Mouse (Mus musculus) hindbrain, embryonic 15.5 days (tissue): ENCODE measurements around the gene Cct3. TPM values are rescaled to one million over a fixed set of nuclear protein-coding genes. Genes with fewer than 3 reads are reported as not detected.
"Not testable (repeated sequence)": the region's sequence is repeated elsewhere in the genome, so short reads cannot be mapped to it uniquely, and the experiment has no call there.

Source experiments
- ATAC-seq: fragments of 200-750 bp; cut with Nextera tagmentation; 2 replicates; pipeline ENCODE4 v1.8.0; 2017; ENCODE audit warnings: low read depth, moderate number of reproducible peaks, moderate TSS enrichment; ENCODE audit not compliant: low FRiP score
- H3K27ac ChIP-seq: fragments of 300-500 bp; sonication (generic); replicated peaks from 2 replicates; pipeline ENCODE4 v1.5.1; 2015; ENCODE audit warnings: mild to moderate bottlenecking, inconsistent platforms
- H3K27me3 ChIP-seq: fragments of 300-500 bp; sonication (generic); 2 replicates; pipeline ENCODE4 v1.6.1; 2015; ENCODE audit warnings: control low read depth, inconsistent platforms
- H3K36me3 ChIP-seq: fragments of 300-500 bp; sonication (generic); 2 replicates; pipeline ENCODE4 v1.6.1; 2015; ENCODE audit warnings: control low read depth, inconsistent platforms
- H3K4me1 ChIP-seq: fragments of 300-500 bp; sonication (generic); replicated peaks from 2 replicates; pipeline ENCODE4 v1.6.1; 2015; ENCODE audit warnings: control low read depth, inconsistent platforms
- H3K4me2 ChIP-seq: fragments of 300-500 bp; sonication (generic); 2 replicates; pipeline ENCODE4 v1.6.1; 2015; ENCODE audit warnings: moderate library complexity, mild to moderate bottlenecking, inconsistent platforms
- H3K4me3 ChIP-seq: fragments of 300-500 bp; sonication (generic); 2 replicates; pipeline ENCODE4 v1.5.1; 2015; ENCODE audit warnings: mild to moderate bottlenecking, inconsistent platforms
- H3K9ac ChIP-seq: fragments of 300-500 bp; sonication (generic); 2 replicates; pipeline ENCODE4 v1.6.1; 2015; ENCODE audit warnings: inconsistent platforms
- H3K9me3 ChIP-seq: fragments of 300-500 bp; sonication (generic); 2 replicates; pipeline ENCODE4 v1.6.1; 2016; ENCODE audit warnings: control low read depth, inconsistent platforms
- WGBS: fragments of 180-500 bp; shearing (Covaris S2); methylation state at CpG from one replicate; pipeline ENCODE4 v1.1.7; 2015; 5-methylcytosine and 5-hydroxymethylcytosine counted together
- polyA plus RNA-seq: library from polyadenylated mRNA; unstranded; fragments of >200 nt; fragmentation: Nextera tagmentation; extraction: Ambion mirVana; gene quantifications from 2 replicates; pipeline ENCODE4 v1.2.1, GENCODE M21; 2015

The Cct3 gene
- 446 and 451 TPM in 2 replicates for polyA plus RNA-seq

- WGBS = under 1% methylated on average over 44 of the region's 44 CpGs
- Histone ChIP-seq H3K9ac (peak within 1 kb of the TSS; percentile 85), H3K9me3 (no peaks in the 10 kb centered on the region), H3K36me3 (peaks cover 26% of the 10 kb centered on the region), H3K4me2 (peak within 1 kb of the TSS; percentile 78), H3K4me1 (peaks cover 26% of the 10 kb centered on the region), H3K4me3 (peak within 1 kb of the TSS; percentile 76), H3K27ac (peak within 1 kb of the TSS; percentile 94), H3K27me3 (no peaks in the 10 kb centered on the region)
- peak; percentile 99 for ATAC-seq
Measured at GRCm38 (mm10) chr3:88296561-88297318, at the start of gene Cct3, which contains the start of gene Tsacc. Gene Cct3 (plus strand): TSS chr3:88297116. Gene Tsacc (minus strand): TSS chr3:88296999.

DNA sequence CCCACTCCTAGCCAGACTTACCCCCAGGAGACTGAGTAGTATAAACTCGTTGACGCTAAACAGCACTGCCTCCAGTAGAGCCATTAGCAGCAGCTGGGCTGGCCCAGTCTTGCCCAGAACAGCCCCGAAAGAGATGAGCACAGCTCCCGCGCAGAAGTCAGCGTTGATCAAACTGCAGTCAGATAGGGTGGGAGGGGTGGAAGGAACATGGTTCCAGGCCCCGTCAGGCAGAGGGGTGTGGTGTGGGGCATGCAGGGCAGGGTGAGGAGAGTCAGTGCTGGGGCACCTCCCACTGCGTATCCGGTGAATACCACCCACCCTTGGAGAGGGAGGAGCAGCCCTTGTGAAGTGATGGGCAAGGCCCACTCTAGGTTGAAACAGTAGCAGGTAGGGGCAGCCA is 49.2 kb upstream of the Cct3 start:
- Histone ChIP-seq H3K27me3 (no peaks in the 10 kb centered on the region), H3K4me3 (no peak overlapping the region), H3K9ac (no peak overlapping the region), H3K9me3 (no peaks in the 10 kb centered on the region), H3K4me2 (no peak overlapping the region), H3K4me1 (peaks cover 13% of the 10 kb centered on the region), H3K36me3 (no peaks in the 10 kb centered on the region), H3K27ac (no peak overlapping the region)
- WGBS = 65% methylated on average over 9 of the region's 9 CpGs
- no peak for ATAC-seq

DNA sequence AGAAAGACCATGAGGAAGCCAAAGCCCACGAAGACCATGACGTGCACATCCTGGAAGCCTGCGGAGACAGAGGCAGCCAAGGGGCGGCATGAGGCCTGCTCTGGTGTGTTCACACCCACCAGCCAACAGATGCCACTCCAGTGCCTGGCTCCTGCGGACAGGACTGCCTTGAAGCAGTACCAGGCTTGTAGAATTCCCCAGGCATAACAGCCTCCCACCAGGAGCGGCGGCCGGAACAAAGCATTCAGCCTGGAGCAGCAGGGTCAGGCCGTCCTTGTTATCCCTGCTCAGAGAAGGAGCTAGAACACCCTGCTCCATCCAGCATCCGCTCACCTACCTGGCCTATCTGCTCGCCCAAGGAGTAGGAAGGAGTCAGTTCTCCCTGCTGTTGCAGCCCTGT is 48.5 kb upstream of the Cct3 start:
- no peaks in the 10 kb centered on the region for H3K9me3 ChIP-seq
- ATAC-seq = no peak
- H3K4me3 ChIP-seq = no peak overlapping the region
- H3K27ac ChIP-seq = no peak overlapping the region
- H3K27me3 ChIP-seq = peaks cover 4% of the 10 kb centered on the region
- H3K36me3 ChIP-seq = no peaks in the 10 kb centered on the region
- WGBS = 58% methylated on average over 11 of the region's 11 CpGs
- no peak overlapping the region for H3K9ac ChIP-seq
- H3K4me1 ChIP-seq = peaks cover 6% of the 10 kb centered on the region
- no peak overlapping the region for H3K4me2 ChIP-seq

DNA sequence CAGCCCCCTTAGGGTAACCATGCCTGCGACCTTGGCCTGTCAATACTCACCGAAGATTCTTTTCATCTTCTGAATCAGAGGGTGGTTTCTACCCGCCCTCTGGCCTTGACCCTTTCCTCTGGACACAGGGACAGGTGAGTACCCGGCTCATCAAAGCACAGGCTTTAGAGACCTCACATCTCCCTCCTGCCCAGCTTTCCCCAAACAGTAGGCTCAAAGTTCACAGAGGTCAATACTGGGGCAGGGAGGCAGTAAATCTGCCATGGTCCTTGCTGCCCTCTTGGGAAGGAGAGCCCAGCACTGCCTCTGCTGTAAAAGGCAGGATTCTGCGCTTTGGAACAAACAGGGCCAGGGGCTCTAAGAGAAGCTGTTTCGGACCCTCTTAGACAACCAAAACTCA is 44.2 kb upstream of the Cct3 start:
- H3K36me3 ChIP-seq = no peaks in the 10 kb centered on the region
- WGBS = 62% methylated on average over 6 of the region's 6 CpGs
- ATAC-seq = no peak
- no peak overlapping the region for H3K27ac ChIP-seq
- H3K4me3 ChIP-seq = no peak overlapping the region
- no peaks in the 10 kb centered on the region for H3K9me3 ChIP-seq
- no peak overlapping the region for H3K4me2 ChIP-seq
- H3K9ac ChIP-seq = no peak overlapping the region
- peaks cover 6% of the 10 kb centered on the region for H3K4me1 ChIP-seq
- H3K27me3 ChIP-seq = peaks cover 25% of the 10 kb centered on the region

GRCm38 (mm10) chr3:88254268-88254926 is 42.5 kb upstream of the Cct3 start, which contains the start of gene Rhbg:
Gene Rhbg (minus strand): TSS chr3:88254709.
- Histone ChIP-seq H3K9ac (peak within 1 kb of the TSS; percentile 28), H3K27ac (no peak within 1 kb of the TSS), H3K9me3 (no peaks in the 10 kb centered on the region), H3K4me1 (peaks cover 6% of the 10 kb centered on the region), H3K27me3 (peaks cover 25% of the 10 kb centered on the region), H3K4me2 (peak within 1 kb of the TSS; percentile 66), H3K36me3 (no peaks in the 10 kb centered on the region), H3K4me3 (peak within 1 kb of the TSS; percentile 30)
- WGBS = 2% methylated on average over 34 of the region's 34 CpGs
- peak; percentile 19; the same call in 1 of the 2 replicates for ATAC-seq

DNA sequence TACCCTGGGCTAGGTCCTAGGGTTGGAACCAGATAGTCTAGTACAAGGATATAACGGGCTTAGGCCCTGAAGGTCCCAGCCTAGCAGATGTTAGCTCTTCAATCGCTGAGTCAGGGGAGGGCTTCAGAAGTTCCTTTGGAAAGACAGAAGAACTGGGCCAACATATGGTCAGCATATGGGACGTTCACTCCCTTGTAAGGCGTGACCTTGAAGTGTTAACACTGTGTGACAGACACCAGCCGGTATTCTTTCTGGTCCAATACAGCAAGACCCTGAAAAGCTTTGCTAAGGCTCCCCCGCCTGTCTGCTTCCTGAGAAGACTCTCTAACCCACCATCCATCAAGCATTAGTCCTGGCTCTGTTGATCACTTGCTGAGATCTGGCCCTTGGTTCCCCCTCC is 41.0 kb upstream of the Cct3 start:
- ATAC-seq = no peak
- WGBS = 80% methylated on average over 6 of the region's 6 CpGs
- no peak overlapping the region for H3K9ac ChIP-seq

DNA sequence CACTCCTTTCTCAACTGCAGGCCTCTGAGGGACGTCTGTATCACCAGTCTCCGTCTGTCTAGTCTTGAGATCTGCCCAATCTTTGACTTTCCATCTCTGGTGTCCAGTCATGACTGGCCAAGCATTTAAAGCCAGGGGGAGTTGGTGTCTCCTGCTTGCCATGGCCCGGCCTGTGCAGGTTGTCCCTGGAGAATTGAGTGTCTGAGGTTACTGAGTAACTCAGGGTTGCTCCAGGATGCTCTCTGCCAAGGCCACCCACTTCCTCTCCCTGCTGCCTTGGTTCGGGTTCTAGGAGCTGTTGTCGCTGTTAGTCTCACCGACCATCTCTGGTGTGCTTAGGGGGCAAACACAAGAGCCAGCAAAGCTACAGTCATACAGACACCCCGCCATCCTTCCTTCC is 40.5 kb upstream of the Cct3 start:
- H3K36me3 ChIP-seq = no peaks in the 10 kb centered on the region
- H3K9me3 ChIP-seq = no peaks in the 10 kb centered on the region
- ATAC-seq = no peak
- peaks cover 25% of the 10 kb centered on the region for H3K27me3 ChIP-seq
- no peak overlapping the region for H3K27ac ChIP-seq
- no peak overlapping the region for H3K4me2 ChIP-seq
- H3K4me1 ChIP-seq = peaks cover 6% of the 10 kb centered on the region
- H3K9ac ChIP-seq = no peak overlapping the region
- 73% methylated on average over 7 of the region's 7 CpGs for WGBS
- H3K4me3 ChIP-seq = no peak overlapping the region

More for the DNA sequence above, 41.0 kb upstream of the Cct3 start:
- H3K27ac ChIP-seq = no peak overlapping the region
- H3K4me2 ChIP-seq = no peak overlapping the region
- no peaks in the 10 kb centered on the region for H3K9me3 ChIP-seq
- peaks cover 25% of the 10 kb centered on the region for H3K27me3 ChIP-seq
- H3K4me3 ChIP-seq = no peak overlapping the region
- H3K4me1 ChIP-seq = peaks cover 6% of the 10 kb centered on the region
- H3K36me3 ChIP-seq = no peaks in the 10 kb centered on the region

- H3K36me3 ChIP-seq = no peaks in the 10 kb centered on the region
- H3K4me1 ChIP-seq = no peaks in the 10 kb centered on the region
- no peaks in the 10 kb centered on the region for H3K27me3 ChIP-seq
- no peak overlapping the region for H3K9ac ChIP-seq
- no peak overlapping the region for H3K4me3 ChIP-seq
- no peak overlapping the region for H3K4me2 ChIP-seq
- no peak overlapping the region for H3K27ac ChIP-seq
- 79% methylated on average over 3 of the region's 3 CpGs for WGBS
- H3K9me3 ChIP-seq = no peaks in the 10 kb centered on the region
- ATAC-seq = no peak
Measured at GRCm38 (mm10) chr3:88262346-88262745, 34.6 kb upstream of the Cct3 start.

DNA sequence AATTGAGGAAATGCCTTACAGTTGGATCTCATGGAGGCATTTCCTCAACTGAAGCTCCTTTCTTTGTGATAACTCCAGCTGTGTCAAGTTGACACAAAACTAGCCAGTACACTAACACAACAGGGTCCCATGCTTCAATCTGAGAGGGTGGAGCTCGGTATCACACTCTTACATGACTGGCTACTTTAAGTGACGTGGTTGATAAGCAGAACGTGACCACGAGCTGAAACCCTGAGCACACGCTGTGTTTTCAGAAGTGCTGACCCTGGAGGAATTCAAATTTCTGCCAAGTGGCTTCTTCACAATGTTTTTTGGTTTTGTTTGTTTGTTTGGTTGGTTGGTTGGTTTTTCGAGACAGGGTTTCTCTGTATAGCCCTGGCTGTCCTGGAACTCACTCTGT is 28.9 kb upstream of the Cct3 start:
- not testable (repeated sequence) for H3K9me3 ChIP-seq, H3K36me3 ChIP-seq, H3K27ac ChIP-seq, H3K4me2 ChIP-seq, H3K27me3 ChIP-seq, H3K4me3 ChIP-seq, H3K9ac ChIP-seq, H3K4me1 ChIP-seq, ATAC-seq
- WGBS = 83% methylated on average over 6 of the region's 6 CpGs

GRCm38 (mm10) chr3:88268991-88269390 is 27.9 kb upstream of the Cct3 start:
- Histone ChIP-seq H3K9me3 (no peaks in the 10 kb centered on the region), H3K36me3 (no peaks in the 10 kb centered on the region), H3K4me1 (no peaks in the 10 kb centered on the region), H3K4me2 (no peak overlapping the region), H3K27ac (no peak overlapping the region), H3K27me3 (no peaks in the 10 kb centered on the region), H3K9ac (no peak overlapping the region), H3K4me3 (no peak overlapping the region)
- WGBS = 88% methylated on average over 5 of the region's 5 CpGs
- no peak for ATAC-seq

DNA sequence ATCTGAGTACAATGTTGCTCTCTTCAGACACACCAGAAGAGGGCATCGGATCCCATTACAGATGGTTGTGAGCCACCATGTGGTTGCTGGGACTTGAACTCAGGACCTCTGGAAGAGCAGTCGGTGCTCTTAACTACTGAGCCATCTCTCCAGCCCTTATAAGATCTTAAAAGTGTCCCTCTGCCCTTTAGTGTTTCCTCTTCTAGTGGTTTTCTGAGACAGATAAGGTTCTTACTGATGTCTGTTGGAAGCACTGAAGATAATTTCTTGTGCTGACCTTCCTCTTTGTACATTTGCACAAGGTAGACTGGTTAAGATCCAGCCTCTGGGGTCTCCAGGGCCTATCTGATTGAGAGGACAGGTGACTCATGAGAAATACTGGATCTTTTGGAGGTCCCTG is 25.6 kb upstream of the Cct3 start:
- H3K4me2 ChIP-seq, ATAC-seq: not testable (repeated sequence)
- 93% methylated on average over 2 of the region's 2 CpGs for WGBS

GRCm38 (mm10) chr3:88271859-88272258 is 25.1 kb upstream of the Cct3 start:
- Histone ChIP-seq H3K27ac (no peak overlapping the region), H3K4me1 (no peaks in the 10 kb centered on the region), H3K4me3 (no peak overlapping the region), H3K27me3 (no peaks in the 10 kb centered on the region), H3K9ac (no peak overlapping the region), H3K4me2 (no peak overlapping the region), H3K9me3 (no peaks in the 10 kb centered on the region), H3K36me3 (no peaks in the 10 kb centered on the region)
- no peak for ATAC-seq
- WGBS = 95% methylated on average over 3 of the region's 3 CpGs

More for the DNA sequence above, 25.6 kb upstream of the Cct3 start:
- not testable (repeated sequence) for H3K27ac ChIP-seq, H3K36me3 ChIP-seq, H3K27me3 ChIP-seq, H3K4me1 ChIP-seq, H3K4me3 ChIP-seq, H3K9ac ChIP-seq, H3K9me3 ChIP-seq
